Mouse (Mus musculus) heart, adult 2 months (tissue): Measurements from ENCODE around the gene Cbx3.

Experiments
- CTCF ChIP-seq: fragments of 200-600 bp; IDR thresholded peaks from 2 replicates; pipeline ENCODE4 v1.8.1; 2022; ENCODE audit warnings: antibody characterized with exemption, mild to moderate bottlenecking, moderate library complexity
- EP300 ChIP-seq: fragments of 200-500 bp; IDR thresholded peaks from 2 replicates; pipeline ENCODE4 v1.6.1; 2011; ENCODE audit warnings: low read depth, low read length, control low read depth; ENCODE audit not compliant: insufficient read depth
- POLR2A ChIP-seq: fragments of 200-500 bp; IDR thresholded peaks from 2 replicates; pipeline ENCODE4 v1.6.1; 2011; ENCODE audit warnings: mild to moderate bottlenecking, low read depth, low read length, control low read depth; ENCODE audit not compliant: insufficient read depth

DNA sequence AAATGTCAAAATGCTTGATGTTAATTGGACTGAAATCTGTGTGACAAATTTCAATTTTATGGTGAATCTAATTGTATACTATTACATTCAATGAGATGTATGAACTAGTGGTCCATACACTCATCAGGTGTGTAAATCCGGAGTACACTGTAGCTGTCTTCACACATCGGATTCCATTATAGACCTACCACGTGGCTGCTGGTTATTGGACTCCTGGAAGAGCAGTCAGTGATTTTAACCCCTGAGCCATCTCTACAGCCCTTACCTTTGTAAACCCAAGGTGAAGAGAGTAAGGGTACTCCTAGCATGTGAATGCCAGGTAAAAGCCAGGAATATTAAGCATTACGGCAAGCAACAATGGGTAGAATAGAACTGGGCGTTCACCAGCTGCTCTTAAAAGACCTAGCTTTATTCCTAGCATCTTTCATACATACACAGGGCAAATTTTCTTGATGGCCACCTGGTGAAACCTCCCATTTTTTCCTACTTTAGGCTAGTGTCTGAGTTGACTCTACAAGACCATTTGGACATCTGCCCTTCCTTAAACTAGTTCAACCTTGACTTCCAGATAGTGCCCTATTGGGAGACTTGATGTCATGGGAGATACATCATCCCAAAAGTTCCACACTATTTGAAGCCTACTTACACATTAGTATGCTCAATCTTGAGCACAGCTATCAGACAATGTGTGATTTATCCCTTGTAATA is 10.7 kb upstream of the Cbx3 start:
- no peak for TF ChIP-seq CTCF
- TF ChIP-seq POLR2A = 0 out of 2 replicates have a peak, but pooled peaks have one; percentile 33
- TF ChIP-seq EP300 = no peak
